Mouse (Mus musculus) layer of hippocampus, postnatal 36 days (tissue): Measurements from ENCODE around the gene Slc26a3. TPM values are rescaled to one million over a fixed set of nuclear protein-coding genes. Genes with fewer than 3 reads are reported as not detected.

Source experiments
- DNase-seq, 2 experiments: peaks; one replicate each; pipeline ENCODE4 v3.0.0; 2022
- total RNA-seq, 2 experiments: library from RNA; stranded (reverse); gene quantifications; 2 replicates each; pipeline ENCODE4 v1.2.3; 2021

Slc26a3 gene
- total RNA-seq, 2 experiments from 2014 or later, result 0.18 to 0.52 TPM

- no peak for DNase-seq
Measured at GRCm38 (mm10) chr12:31513724-31514503, 123.2 kb downstream of the Slc26a3 start.

- no peak for DNase-seq
Measured at GRCm38 (mm10) chr12:31520119-31520518, 129.4 kb downstream of the Slc26a3 start.

- DNase-seq, result no peak
Measured at GRCm38 (mm10) chr12:31521371-31521770, 130.7 kb downstream of the Slc26a3 start.

Other genes with a start within 250 kb of the Slc26a3 start
- gene Gm6993, start 150.1 kb upstream of the Slc26a3 start, total RNA-seq, result not detected
- gene Lamb1, start 125.6 kb upstream of the Slc26a3 start, total RNA-seq, result 10 to 100 TPM; 38.5 to 42.1 TPM
- gene Dld, start 39.4 kb upstream of the Slc26a3 start, total RNA-seq, result 100 to 1,000 TPM; 108 to 114 TPM
- gene Cbll1, start 108.7 kb downstream of the Slc26a3 start, total RNA-seq, result 10 to 100 TPM; 25.3 to 27.6 TPM
- 10 to 100 TPM; 11.8 to 11.9 TPM for gene Slc26a4, start 169.1 kb downstream of the Slc26a3 start, total RNA-seq
- 10 to 100 TPM; 35.1 to 42.4 TPM for gene Bcap29, start 243.8 kb downstream of the Slc26a3 start, total RNA-seq